Comparison of ENCODE assay signal across 13 mouse cellular contexts in the genomic region with DNA sequence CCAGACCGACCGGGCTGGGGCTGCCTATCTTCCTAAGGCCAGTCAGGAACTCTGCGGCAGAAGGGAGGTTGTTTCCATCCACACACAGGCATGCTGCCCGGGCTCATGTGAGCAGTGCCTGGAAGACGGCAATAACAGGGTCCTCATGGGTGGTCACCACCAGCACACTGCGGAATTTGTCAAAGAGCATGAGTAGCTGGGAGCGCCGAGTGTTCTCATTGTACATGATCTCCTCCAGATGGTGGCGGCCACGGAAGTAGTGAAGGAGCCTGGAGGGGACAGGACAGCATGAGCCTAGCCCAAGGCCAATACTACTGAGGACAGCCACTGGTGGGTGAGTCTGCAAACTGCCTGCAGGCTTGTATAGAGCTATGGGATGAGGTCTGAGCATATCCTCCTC. TPM values are rescaled to one million over a fixed set of nuclear protein-coding genes. Genes with fewer than 3 reads are reported as not detected.
DNase-seq lines count a peak whose midpoint lies in the region; ATAC-seq and TF ChIP-seq lines count a peak whose summit lies in the region.
"Had no signal": no experiment of that assay in that cellular context is flagged by ENCODE, and none has a peak within 500 bp of the region (broad histone marks: within the 10 kb centered on the region; RNA-seq: fewer than 3 reads in every experiment).

No protein-coding gene starts in this region.

- H3K4me3 ChIP-seq in kidney, embryonic 14.5 days (ENCODE audit: low read length), result no peak overlapping the region
- no peak overlapping the region for H3K4me3 ChIP-seq in midbrain, embryonic 12.5 days
- no peak overlapping the region for H3K4me3 ChIP-seq in midbrain, embryonic 14.5 days (replicated peaks; ENCODE audit: low read depth, low read length)
- no peak overlapping the region for H3K4me3 ChIP-seq in stomach, postnatal 0 days (ENCODE audit: low read depth, low read length)
- H3K4me3 ChIP-seq: heart, embryonic 10.5 days had no signal

- peaks cover 57% of the 10 kb centered on the region for H3K36me3 ChIP-seq in kidney, embryonic 14.5 days (ENCODE audit: control insufficient read depth, insufficient read depth, low read length)
- peaks cover 64% of the 10 kb centered on the region for H3K36me3 ChIP-seq in midbrain, embryonic 12.5 days
- peaks cover 62% of the 10 kb centered on the region for H3K36me3 ChIP-seq in midbrain, embryonic 14.5 days (ENCODE audit: control insufficient read depth, insufficient read depth, low read length)
- H3K36me3 ChIP-seq in stomach, postnatal 0 days (ENCODE audit: control insufficient read depth, insufficient read depth, low read length), result peaks cover 15% of the 10 kb centered on the region

- H3K4me1 ChIP-seq in kidney, embryonic 14.5 days (ENCODE audit: control insufficient read depth, insufficient read depth, low read length), result no peaks in the 10 kb centered on the region
- no peaks in the 10 kb centered on the region; the same call in 1 of the 2 replicates for H3K4me1 ChIP-seq in midbrain, embryonic 12.5 days
- peaks cover 7% of the 10 kb centered on the region; the same call in 1 of the 2 replicates for H3K4me1 ChIP-seq in midbrain, embryonic 14.5 days (ENCODE audit: control insufficient read depth, insufficient read depth, low read length)
- peaks cover 4% of the 10 kb centered on the region; the same call in 1 of the 2 replicates for H3K4me1 ChIP-seq in stomach, postnatal 0 days (replicated peaks; ENCODE audit: control insufficient read depth, insufficient read depth)

- no peak for TF ChIP-seq EP300 in stomach, postnatal 0 days (optimal IDR thresholded peaks at IDR 0.05)

- H3K27ac ChIP-seq in kidney, embryonic 14.5 days (ENCODE audit: low read depth, low read length), result no peak overlapping the region
- no peak overlapping the region for H3K27ac ChIP-seq in midbrain, embryonic 12.5 days (replicated peaks)
- H3K27ac ChIP-seq in midbrain, embryonic 14.5 days (replicated peaks; ENCODE audit: low read depth, low read length), result no peak overlapping the region
- no peak overlapping the region for H3K27ac ChIP-seq in stomach, postnatal 0 days (replicated peaks)
- H3K27ac ChIP-seq: heart, embryonic 10.5 days had no signal

- H3K27me3 ChIP-seq in kidney, embryonic 14.5 days (ENCODE audit: control insufficient read depth, insufficient read depth, low read length), result no peaks in the 10 kb centered on the region
- no peaks in the 10 kb centered on the region for H3K27me3 ChIP-seq in midbrain, embryonic 12.5 days
- no peaks in the 10 kb centered on the region for H3K27me3 ChIP-seq in midbrain, embryonic 14.5 days (ENCODE audit: control insufficient read depth, insufficient read depth, low read length)
- no peaks in the 10 kb centered on the region for H3K27me3 ChIP-seq in stomach, postnatal 0 days (ENCODE audit: control insufficient read depth, insufficient read depth, low read length)

- TF ChIP-seq CTCF in stomach, postnatal 0 days (IDR thresholded peaks at IDR 0.05; ENCODE audit: low read depth), result no peak

- H3K4me2 ChIP-seq in kidney, embryonic 14.5 days (replicated peaks; ENCODE audit: low read depth, low read length), result no peak overlapping the region
- H3K4me2 ChIP-seq in midbrain, embryonic 12.5 days (replicated peaks), result no peak overlapping the region
- H3K4me2 ChIP-seq in midbrain, embryonic 14.5 days (ENCODE audit: low read length), result no peak overlapping the region
- no peak overlapping the region for H3K4me2 ChIP-seq in stomach, postnatal 0 days (replicated peaks; ENCODE audit: low read depth)

- H3K9me3 ChIP-seq in kidney, embryonic 14.5 days (ENCODE audit: control insufficient read depth, low read length), result no peaks in the 10 kb centered on the region
- H3K9me3 ChIP-seq in midbrain, embryonic 12.5 days, result no peaks in the 10 kb centered on the region
- no peaks in the 10 kb centered on the region for H3K9me3 ChIP-seq in midbrain, embryonic 14.5 days (ENCODE audit: control insufficient read depth, low read length)
- H3K9me3 ChIP-seq in stomach, postnatal 0 days (ENCODE audit: control insufficient read depth, low read length), result no peaks in the 10 kb centered on the region
- H3K9me3 ChIP-seq: heart, embryonic 10.5 days had no signal

- ATAC-seq in kidney, embryonic 14.5 days (ENCODE audit: low FRiP score, low TSS enrichment), result 0 out of 2 replicates have a peak, but pooled peaks have one; percentile 28
- ATAC-seq in midbrain, embryonic 12.5 days (ENCODE audit: low FRiP score, low read depth), result 0 out of 2 replicates have a peak, but pooled peaks have one; percentile 36
- ATAC-seq in midbrain, embryonic 14.5 days (ENCODE audit: low FRiP score, low TSS enrichment), result no peak
- ATAC-seq in stomach, postnatal 0 days (ENCODE audit: low FRiP score, low TSS enrichment), result 0 out of 2 replicates have a peak, but pooled peaks have one; percentile 21

- DNase-seq in adrenal gland, adult (ENCODE audit: inconsistent age in 2 of 2, low spot score in 1 of 2), result peak; percentile 43 to 53
- DNase-seq in adrenal gland, postnatal 36 days, result no peak
- no peak for DNase-seq in kidney, adult 9 months
- no peak for DNase-seq in midbrain, embryonic 14.5 days
- no peak for DNase-seq in stomach, postnatal 0 days (ENCODE audit: low spot score)
- DNase-seq in layer of hippocampus, postnatal 25 days (ENCODE audit: extremely low spot score in 1 of 2, low spot score in 1 of 2), result no peak
- DNase-seq: adrenal gland, postnatal 10 days; layer of hippocampus, postnatal 36 days; liver; lung, postnatal 4 days had no signal

- WGBS in kidney, embryonic 14.5 days, result 87% methylated on average over 10 of the region's 10 CpGs
- 86% methylated on average over 10 of the region's 10 CpGs for WGBS in midbrain, embryonic 12.5 days
- WGBS in midbrain, embryonic 14.5 days, result 84% methylated on average over 10 of the region's 10 CpGs
- 64% methylated on average over 10 of the region's 10 CpGs for WGBS in stomach, postnatal 0 days

- no peak overlapping the region for H3K9ac ChIP-seq in kidney, embryonic 14.5 days (ENCODE audit: low read depth, low read length)
- H3K9ac ChIP-seq in midbrain, embryonic 12.5 days (replicated peaks), result no peak overlapping the region
- no peak overlapping the region for H3K9ac ChIP-seq in midbrain, embryonic 14.5 days (replicated peaks; ENCODE audit: low read length)
- H3K9ac ChIP-seq in stomach, postnatal 0 days (ENCODE audit: low read length), result no peak overlapping the region

RNA-seq across cellular contexts. Expression of gene Mpg, which starts 6.5 kb away (rescaled TPM):
- 10 to 100 TPM; 22.1 to 22.7 TPM for total RNA-seq in adrenal gland, postnatal 36 days (2021)
- polyA plus RNA-seq in kidney, embryonic 14.5 days (2014; fragmentation: Nextera tagmentation; extraction: Ambion mirVana), result 35.6 and 39.8 TPM in 2 replicates
- polyA plus RNA-seq in midbrain, embryonic 12.5 days (2016; fragmentation: Nextera tagmentation; extraction: Ambion mirVana), result 26.6 and 30.6 TPM in 2 replicates
- 37.4 and 37.7 TPM in 2 replicates for polyA plus RNA-seq in midbrain, embryonic 14.5 days (2014; fragmentation: Nextera tagmentation; extraction: Ambion mirVana)
- 19.9 and 22.1 TPM in 2 replicates for polyA plus RNA-seq in stomach, postnatal 0 days (2015; fragmentation: Nextera tagmentation; extraction: Ambion mirVana)
- 10 to 100 TPM; 18.1 to 19.9 TPM for total RNA-seq in layer of hippocampus, postnatal 25 days (2021)

RNA-seq across cellular contexts. Expression of gene Rhbdf1, which starts 10.7 kb away (rescaled TPM):
- total RNA-seq in adrenal gland, postnatal 36 days (2021), result 10 to 100 TPM; 24.7 to 36.8 TPM
- 28.0 and 39.5 TPM in 2 replicates for polyA plus RNA-seq in kidney, embryonic 14.5 days (2014; fragmentation: Nextera tagmentation; extraction: Ambion mirVana)
- 19.1 and 23.5 TPM in 2 replicates for polyA plus RNA-seq in midbrain, embryonic 12.5 days (2016; fragmentation: Nextera tagmentation; extraction: Ambion mirVana)
- 15.3 and 17.5 TPM in 2 replicates for polyA plus RNA-seq in midbrain, embryonic 14.5 days (2014; fragmentation: Nextera tagmentation; extraction: Ambion mirVana)
- polyA plus RNA-seq in stomach, postnatal 0 days (2015; fragmentation: Nextera tagmentation; extraction: Ambion mirVana), result 35.8 and 38.5 TPM in 2 replicates
- 10 to 100 TPM; 14.0 to 18.3 TPM for total RNA-seq in layer of hippocampus, postnatal 25 days (2021)

RNA-seq across cellular contexts. Expression of gene Snrnp25, which starts 27.6 kb away (rescaled TPM):
- total RNA-seq in adrenal gland, postnatal 36 days (2021), result 10 to 100 TPM; 14.8 to 19.4 TPM
- 71.7 and 90.6 TPM in 2 replicates for polyA plus RNA-seq in kidney, embryonic 14.5 days (2014; fragmentation: Nextera tagmentation; extraction: Ambion mirVana)
- 53.3 and 66.7 TPM in 2 replicates for polyA plus RNA-seq in midbrain, embryonic 12.5 days (2016; fragmentation: Nextera tagmentation; extraction: Ambion mirVana)
- polyA plus RNA-seq in midbrain, embryonic 14.5 days (2014; fragmentation: Nextera tagmentation; extraction: Ambion mirVana), result 46.7 and 54.9 TPM in 2 replicates
- polyA plus RNA-seq in stomach, postnatal 0 days (2015; fragmentation: Nextera tagmentation; extraction: Ambion mirVana), result 50.5 and 54.3 TPM in 2 replicates
- 10 to 100 TPM; 21.2 to 26.9 TPM for total RNA-seq in layer of hippocampus, postnatal 25 days (2021)

RNA-seq across cellular contexts. Expression of gene Il9r, which starts 32.8 kb away (rescaled TPM):
- total RNA-seq in adrenal gland, postnatal 36 days (2021), result under 1 TPM; 0.26 to 0.96 TPM
- not detected in 2 replicates for polyA plus RNA-seq in kidney, embryonic 14.5 days (2014; fragmentation: Nextera tagmentation; extraction: Ambion mirVana)
- polyA plus RNA-seq in midbrain, embryonic 12.5 days (2016; fragmentation: Nextera tagmentation; extraction: Ambion mirVana), result not detected in 2 replicates
- not detected in 2 replicates for polyA plus RNA-seq in midbrain, embryonic 14.5 days (2014; fragmentation: Nextera tagmentation; extraction: Ambion mirVana)
- polyA plus RNA-seq in stomach, postnatal 0 days (2015; fragmentation: Nextera tagmentation; extraction: Ambion mirVana), result 0.02 TPM in 1 of 2 replicates, not detected in the other
- not detected for total RNA-seq in layer of hippocampus, postnatal 25 days (2021)
- total RNA-seq: layer of hippocampus, postnatal 36 days had no signal

RNA-seq across cellular contexts. Expression of gene Nprl3, which starts 34.7 kb away (rescaled TPM):
- 10 to 100 TPM; 62.9 to 65.2 TPM for total RNA-seq in adrenal gland, postnatal 36 days (2021)
- 27.5 and 45.5 TPM in 2 replicates for polyA plus RNA-seq in kidney, embryonic 14.5 days (2014; fragmentation: Nextera tagmentation; extraction: Ambion mirVana)
- polyA plus RNA-seq in midbrain, embryonic 12.5 days (2016; fragmentation: Nextera tagmentation; extraction: Ambion mirVana), result 44.7 and 47.0 TPM in 2 replicates
- 33.6 and 36.9 TPM in 2 replicates for polyA plus RNA-seq in midbrain, embryonic 14.5 days (2014; fragmentation: Nextera tagmentation; extraction: Ambion mirVana)
- polyA plus RNA-seq in stomach, postnatal 0 days (2015; fragmentation: Nextera tagmentation; extraction: Ambion mirVana), result 28.0 and 28.2 TPM in 2 replicates
- 10 to 100 TPM; 49.1 to 67.0 TPM for total RNA-seq in layer of hippocampus, postnatal 25 days (2021)

Comparison
In these comparisons a context has a peak if more than half of its experiments do, and no peak if none do; other contexts are left out.
1. DNase-seq: peak in adrenal gland, adult (2 of 2); none in adrenal gland, postnatal 36 days (0 of 2), kidney, adult 9 months (single experiment), midbrain, embryonic 14.5 days (single experiment), stomach, postnatal 0 days (single experiment) and layer of hippocampus, postnatal 25 days (0 of 2).